In the genomic region with DNA sequence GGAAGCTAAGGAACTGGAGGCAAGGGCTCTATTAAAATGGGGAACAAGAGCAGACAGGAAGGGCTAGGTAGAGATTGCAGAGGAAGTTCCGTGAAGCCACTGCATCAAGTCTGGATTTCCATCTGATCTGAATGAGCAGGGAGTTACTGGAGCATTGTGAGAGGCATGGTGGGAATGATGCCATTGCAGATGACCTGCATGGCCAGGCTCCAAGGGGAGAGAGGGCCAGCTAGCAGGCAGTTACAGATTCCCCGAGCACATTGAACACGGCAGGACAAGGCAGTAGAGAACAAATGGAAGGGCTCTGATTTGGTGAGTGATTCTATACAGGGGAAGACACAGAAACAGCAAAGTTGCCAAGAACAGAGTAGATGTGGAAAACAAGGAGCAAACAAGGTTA, we compare ENCODE assay signal across 19 mouse cellular contexts.
DNase-seq lines count a peak whose midpoint lies in the region; ATAC-seq and TF ChIP-seq lines count a peak whose summit lies in the region.
"Had no signal": no experiment of that assay in that cellular context is flagged by ENCODE, and none has a peak within 500 bp of the region (broad histone marks: within the 10 kb centered on the region; RNA-seq: fewer than 3 reads in every experiment).

No protein-coding gene starts in this region.

- no peak overlapping the region for H3K27ac ChIP-seq in liver, adult 2 months (replicated peaks; ENCODE audit: insufficient read depth, low read depth, low read length)
- H3K27ac ChIP-seq in cerebellum, adult 2 months (ENCODE audit: insufficient read depth, low read length): no peak overlapping the region
- no peak overlapping the region for H3K27ac ChIP-seq in heart, embryonic 11.5 days (ENCODE audit: low read depth, low read length)
- H3K27ac ChIP-seq: forebrain, embryonic 15.5 days; hindbrain, embryonic 13.5 days; kidney, embryonic 15.5 days; liver, embryonic 14.5 days; neural tube, embryonic 13.5 days; stomach, postnatal 0 days had no signal

- peak; percentile 51 for DNase-seq in adrenal gland, postnatal 10 days
- no peak for DNase-seq in adrenal gland, postnatal 4 days (ENCODE audit: low spot score in 2 of 2)
- DNase-seq in liver, adult 2 months (ENCODE audit: extremely low read depth, low read depth, low spot score): peak; percentile 18
- DNase-seq in liver: no peak
- peak; percentile 78 to 86 for DNase-seq in cerebellum, adult 2 months
- DNase-seq in right cerebral cortex, adult 18-20 months: no peak
- no peak for DNase-seq in lung, postnatal 36 days
- DNase-seq: gastrocnemius, postnatal 14 days; heart, postnatal 10 days; lung, postnatal 10 days; thymus, postnatal 14 days had no signal

- H3K9ac ChIP-seq in liver, adult 2 months (ENCODE audit: low read depth, low read length): no peak overlapping the region
- no peak overlapping the region for H3K9ac ChIP-seq in heart, embryonic 11.5 days (ENCODE audit: low read depth, low read length)
- H3K9ac ChIP-seq: forebrain, embryonic 15.5 days; hindbrain, embryonic 13.5 days; kidney, embryonic 15.5 days; liver, embryonic 14.5 days; neural tube, embryonic 13.5 days had no signal

- H3K27me3 ChIP-seq in liver, adult 2 months (ENCODE audit: control insufficient read depth, insufficient read depth, low read length): no peaks in the 10 kb centered on the region
- no peaks in the 10 kb centered on the region for H3K27me3 ChIP-seq in cerebellum, adult 2 months (ENCODE audit: control insufficient read depth, insufficient read depth, low read length)
- H3K27me3 ChIP-seq in heart, embryonic 11.5 days (ENCODE audit: control insufficient read depth, insufficient read depth, low read length): no peaks in the 10 kb centered on the region
- H3K27me3 ChIP-seq: forebrain, embryonic 15.5 days had no signal

- no peak for ATAC-seq in heart, embryonic 11.5 days (replicated peaks; ENCODE audit: insufficient number of reproducible peaks, low FRiP score, low TSS enrichment)
- ATAC-seq: forebrain, embryonic 15.5 days had no signal

- H3K36me3 ChIP-seq in liver, adult 2 months (ENCODE audit: control insufficient read depth, insufficient read depth, low read length): no peaks in the 10 kb centered on the region
- no peaks in the 10 kb centered on the region for H3K36me3 ChIP-seq in heart, embryonic 11.5 days (ENCODE audit: control insufficient read depth, insufficient read depth, low read length)
- H3K36me3 ChIP-seq: forebrain, embryonic 15.5 days; hindbrain, embryonic 13.5 days; kidney, embryonic 15.5 days; neural tube, embryonic 13.5 days had no signal

- H3K4me3 ChIP-seq in liver, adult 2 months (ENCODE audit: insufficient read depth, low read depth, low read length): no peak overlapping the region
- no peak overlapping the region for H3K4me3 ChIP-seq in cerebellum, adult 2 months (replicated peaks; ENCODE audit: insufficient read depth, low read depth, low read length)
- no peak overlapping the region for H3K4me3 ChIP-seq in heart, embryonic 11.5 days (ENCODE audit: low read depth, low read length)
- H3K4me3 ChIP-seq: forebrain, embryonic 15.5 days; hindbrain, embryonic 13.5 days; kidney, embryonic 15.5 days; neural tube, embryonic 13.5 days had no signal

- TF ChIP-seq POLR2A in liver, adult 2 months (IDR thresholded peaks at IDR 0.05; ENCODE audit: extremely low read depth, insufficient read depth, low read length): no peak
- no peak for TF ChIP-seq POLR2A in cerebellum, adult 2 months (IDR thresholded peaks at IDR 0.05; ENCODE audit: borderline replicate concordance, insufficient read depth, low read length)

- H3K9me3 ChIP-seq in heart, embryonic 11.5 days (replicated peaks; ENCODE audit: control insufficient read depth, low read length): no peaks in the 10 kb centered on the region
- H3K9me3 ChIP-seq: forebrain, embryonic 15.5 days; hindbrain, embryonic 13.5 days; kidney, embryonic 15.5 days; neural tube, embryonic 13.5 days had no signal

- TF ChIP-seq CTCF in liver, adult 2 months (IDR thresholded peaks at IDR 0.05; ENCODE audit: low read depth, low read length): no peak
- TF ChIP-seq CTCF in cerebellum, adult 2 months (IDR thresholded peaks at IDR 0.05; ENCODE audit: borderline replicate concordance, insufficient read depth, low read depth, low read length): no peak

- no peaks in the 10 kb centered on the region for H3K4me1 ChIP-seq in liver, adult 2 months (ENCODE audit: control insufficient read depth, insufficient read depth, low read length)
- no peaks in the 10 kb centered on the region for H3K4me1 ChIP-seq in cerebellum, adult 2 months (ENCODE audit: control insufficient read depth, insufficient read depth, low read length)
- H3K4me1 ChIP-seq in heart, embryonic 11.5 days (ENCODE audit: control insufficient read depth, insufficient read depth, low read length): no peaks in the 10 kb centered on the region
- H3K4me1 ChIP-seq: forebrain, embryonic 15.5 days; hindbrain, embryonic 13.5 days; kidney, embryonic 15.5 days; neural tube, embryonic 13.5 days had no signal

- H3K4me2 ChIP-seq in heart, embryonic 11.5 days: no peak overlapping the region
- H3K4me2 ChIP-seq: forebrain, embryonic 15.5 days; hindbrain, embryonic 13.5 days; kidney, embryonic 15.5 days; midbrain, embryonic 11.5 days; neural tube, embryonic 13.5 days had no signal

- WGBS in liver, adult 2 months: 57% methylated on average over 3 of the region's 3 CpGs
- 13% methylated on average over 3 of the region's 3 CpGs for WGBS in cerebellum, adult 2 months
- 82% methylated on average over 3 of the region's 3 CpGs for WGBS in heart, embryonic 11.5 days (ENCODE audit: insufficient replicate concordance)

- no peaks in the 10 kb centered on the region for H3K79me2 ChIP-seq in liver, adult 2 months (ENCODE audit: control insufficient read depth, insufficient read depth, low read length)

Comparison
In these comparisons a context has a peak if more than half of its experiments do, and no peak if none do; other contexts are left out.
1. DNase-seq: peak in adrenal gland, postnatal 10 days (single experiment), liver, adult 2 months (single experiment) and cerebellum, adult 2 months (2 of 2); none in adrenal gland, postnatal 4 days (0 of 2), liver (single experiment), right cerebral cortex, adult 18-20 months (single experiment) and lung, postnatal 36 days (single experiment).